Mouse (Mus musculus): ENCODE measurements around the gene Arhgap18. TPM values are rescaled to one million over a fixed set of nuclear protein-coding genes. Genes with fewer than 3 reads are reported as not detected.

Arhgap18 gene
- polyA plus RNA-seq, 1 experiment from 2014 or later: 8.5 TPM

- no peak for DNase-seq
- Histone ChIP-seq H3K4me1 (ENCODE audit: insufficient read depth) (0 out of 2 replicates have a peak, but pooled peaks cover 2% of the 10 kb centered on the region), H3K9ac (replicated peaks) (no peak overlapping the region), H3K36me3 (replicated peaks; ENCODE audit: insufficient read depth, low read length) (no peaks in the 10 kb centered on the region), H3K27ac (ENCODE audit: low read depth) (no peak overlapping the region), H3K4me2 (ENCODE audit: low read depth, low read length) (no peak overlapping the region), H3K9me3 (ENCODE audit: low read length) (no peaks in the 10 kb centered on the region), H3K27me3 (ENCODE audit: insufficient read depth, low read length) (no peaks in the 10 kb centered on the region), H3K4me3 (ENCODE audit: low read depth, low read length) (no peak overlapping the region)
- 91% methylated on average over 1 of the region's 1 CpGs for WGBS (ENCODE audit: insufficient replicate concordance)
- TF ChIP-seq CTCF (IDR thresholded peaks at IDR 0.05; ENCODE audit: low read depth) (no peak), EP300 (IDR thresholded peaks at IDR 0.05; ENCODE audit: low read depth) (no peak)
- ATAC-seq: no peak
Measured at GRCm38 (mm10) chr10:26863982-26864381, 110.8 kb downstream of the Arhgap18 start.

GRCm38 (mm10) chr10:26870802-26871201, 117.6 kb downstream of the Arhgap18 start:
- H3K27ac ChIP-seq (ENCODE audit: low read depth): no peak overlapping the region
- H3K4me1 ChIP-seq (ENCODE audit: insufficient read depth): no peaks in the 10 kb centered on the region
- H3K9ac ChIP-seq (replicated peaks): no peak overlapping the region
- H3K36me3 ChIP-seq (replicated peaks; ENCODE audit: insufficient read depth, low read length): no peaks in the 10 kb centered on the region
- no peaks in the 10 kb centered on the region for H3K27me3 ChIP-seq (ENCODE audit: insufficient read depth, low read length)
- no peak for DNase-seq
- WGBS (ENCODE audit: insufficient replicate concordance): 81% methylated on average over 2 of the region's 2 CpGs
- H3K4me2 ChIP-seq (ENCODE audit: low read depth, low read length): no peak overlapping the region
- no peak for ATAC-seq
- TF ChIP-seq EP300 (IDR thresholded peaks at IDR 0.05; ENCODE audit: low read depth): no peak
- TF ChIP-seq CTCF (IDR thresholded peaks at IDR 0.05; ENCODE audit: low read depth): no peak
- no peak overlapping the region for H3K4me3 ChIP-seq (ENCODE audit: low read depth, low read length)
- no peaks in the 10 kb centered on the region for H3K9me3 ChIP-seq (ENCODE audit: low read length)

GRCm38 (mm10) chr10:26877309-26877708, 124.1 kb downstream of the Arhgap18 start:
- Histone ChIP-seq H3K9ac (replicated peaks) (no peak overlapping the region), H3K4me2 (ENCODE audit: low read depth, low read length) (no peak overlapping the region), H3K4me3 (ENCODE audit: low read depth, low read length) (no peak overlapping the region), H3K9me3 (ENCODE audit: low read length) (no peaks in the 10 kb centered on the region), H3K27ac (ENCODE audit: low read depth) (no peak overlapping the region), H3K4me1 (ENCODE audit: insufficient read depth) (no peaks in the 10 kb centered on the region), H3K27me3 (ENCODE audit: insufficient read depth, low read length) (no peaks in the 10 kb centered on the region), H3K36me3 (replicated peaks; ENCODE audit: insufficient read depth, low read length) (0 out of 2 replicates have a peak, but pooled peaks cover 3% of the 10 kb centered on the region)
- 82% methylated on average over 11 of the region's 11 CpGs for WGBS (ENCODE audit: insufficient replicate concordance)
- no peak for TF ChIP-seq CTCF (IDR thresholded peaks at IDR 0.05; ENCODE audit: low read depth)
- no peak for TF ChIP-seq EP300 (IDR thresholded peaks at IDR 0.05; ENCODE audit: low read depth)
- ATAC-seq (no peak), DNase-seq (no peak)

- ATAC-seq (no peak), DNase-seq (no peak)
- TF ChIP-seq EP300 (IDR thresholded peaks at IDR 0.05; ENCODE audit: low read depth) (no peak), CTCF (IDR thresholded peaks at IDR 0.05; ENCODE audit: low read depth) (no peak)
- no peak overlapping the region for H3K9ac ChIP-seq (replicated peaks)
- H3K9me3 ChIP-seq (ENCODE audit: low read length): no peaks in the 10 kb centered on the region
- no peak overlapping the region for H3K4me3 ChIP-seq (ENCODE audit: low read depth, low read length)
- H3K27me3 ChIP-seq (ENCODE audit: insufficient read depth, low read length): no peaks in the 10 kb centered on the region
- no peak overlapping the region for H3K27ac ChIP-seq (ENCODE audit: low read depth)
- WGBS (ENCODE audit: insufficient replicate concordance): 68% methylated on average over 9 of the region's 9 CpGs
- H3K36me3 ChIP-seq (replicated peaks; ENCODE audit: insufficient read depth, low read length): 0 out of 2 replicates have a peak, but pooled peaks cover 3% of the 10 kb centered on the region
- H3K4me1 ChIP-seq (ENCODE audit: insufficient read depth): no peaks in the 10 kb centered on the region
- no peak overlapping the region for H3K4me2 ChIP-seq (ENCODE audit: low read depth, low read length)
Measured at GRCm38 (mm10) chr10:26878924-26879600, 125.8 kb downstream of the Arhgap18 start.

- 78% methylated on average over 8 of the region's 8 CpGs for WGBS (ENCODE audit: insufficient replicate concordance)
- no peak for DNase-seq
- Histone ChIP-seq H3K27me3 (ENCODE audit: insufficient read depth, low read length) (no peaks in the 10 kb centered on the region), H3K4me1 (ENCODE audit: insufficient read depth) (no peaks in the 10 kb centered on the region), H3K27ac (ENCODE audit: low read depth) (no peak overlapping the region), H3K4me3 (ENCODE audit: low read depth, low read length) (no peak overlapping the region), H3K9me3 (ENCODE audit: low read length) (no peaks in the 10 kb centered on the region), H3K9ac (replicated peaks) (no peak overlapping the region), H3K36me3 (replicated peaks; ENCODE audit: insufficient read depth, low read length) (peaks cover 6% of the 10 kb centered on the region; the same call in 1 of the 2 replicates), H3K4me2 (ENCODE audit: low read depth, low read length) (no peak overlapping the region)
- TF ChIP-seq CTCF (IDR thresholded peaks at IDR 0.05; ENCODE audit: low read depth) (no peak), EP300 (IDR thresholded peaks at IDR 0.05; ENCODE audit: low read depth) (no peak)
- ATAC-seq: no peak
Measured at GRCm38 (mm10) chr10:26884949-26885348, 131.7 kb downstream of the Arhgap18 start.

- Histone ChIP-seq H3K9ac (replicated peaks) (no peak overlapping the region), H3K27me3 (ENCODE audit: insufficient read depth, low read length) (no peaks in the 10 kb centered on the region), H3K27ac (ENCODE audit: low read depth) (no peak overlapping the region), H3K36me3 (replicated peaks; ENCODE audit: insufficient read depth, low read length) (peaks cover 6% of the 10 kb centered on the region; the same call in 1 of the 2 replicates), H3K4me3 (ENCODE audit: low read depth, low read length) (no peak overlapping the region), H3K9me3 (ENCODE audit: low read length) (no peaks in the 10 kb centered on the region), H3K4me2 (ENCODE audit: low read depth, low read length) (no peak overlapping the region), H3K4me1 (ENCODE audit: insufficient read depth) (no peaks in the 10 kb centered on the region)
- TF ChIP-seq CTCF (IDR thresholded peaks at IDR 0.05; ENCODE audit: low read depth): no peak
- TF ChIP-seq EP300 (IDR thresholded peaks at IDR 0.05; ENCODE audit: low read depth): no peak
- WGBS (ENCODE audit: insufficient replicate concordance): 80% methylated on average over 6 of the region's 6 CpGs
- no peak for ATAC-seq
- no peak for DNase-seq
Measured at GRCm38 (mm10) chr10:26889226-26889625, 136.0 kb downstream of the Arhgap18 start.
